Mouse (Mus musculus): ENCODE measurements around the gene Hist1h4j.
A peak's percentile ranks its signal among the peaks of the same experiment; 100 is the strongest.
"Not testable (repeated sequence)": the region's sequence is repeated elsewhere in the genome, so short reads cannot be mapped to it uniquely, and the experiment has no call there.

Gene Hist1h4j

GRCm38 (mm10) chr13:21734906-21735767, at the start of gene Hist1h4j:
TSS of gene Hist1h4j (plus strand) at chr13:21735064.
- peak; percentile 94 for DNase-seq (ENCODE audit: low read depth, low spot score)

- DNase-seq (ENCODE audit: low read depth, low spot score): no peak
These were observed 37.1 kb upstream of the Hist1h4j start, which contains the start of gene Olfr1359 for GRCm38 (mm10) chr13:21697811-21698210. TSS of gene Olfr1359 (plus strand) at chr13:21698111.

GRCm38 (mm10) chr13:21706669-21707068, 28.2 kb upstream of the Hist1h4j start:
- no peak for DNase-seq (ENCODE audit: low read depth, low spot score)

GRCm38 (mm10) chr13:21710031-21710711, 24.7 kb upstream of the Hist1h4j start:
- peak; percentile 90 for DNase-seq (ENCODE audit: low read depth, low spot score)

GRCm38 (mm10) chr13:21710821-21711525, 23.9 kb upstream of the Hist1h4j start:
- DNase-seq (ENCODE audit: low read depth, low spot score): peak; percentile 74

- no peak for DNase-seq (ENCODE audit: low read depth, low spot score)
These were observed 23.2 kb upstream of the Hist1h4j start for GRCm38 (mm10) chr13:21711698-21712097.

- peak; percentile 80 for DNase-seq (ENCODE audit: low read depth, low spot score)
These were observed 20.1 kb upstream of the Hist1h4j start for GRCm38 (mm10) chr13:21714725-21715124.

GRCm38 (mm10) chr13:21715131-21715863, 19.6 kb upstream of the Hist1h4j start:
- DNase-seq (ENCODE audit: low read depth, low spot score): peak; percentile 40

- DNase-seq (ENCODE audit: low read depth, low spot score): peak; percentile 94
These were observed 18.9 kb upstream of the Hist1h4j start, which contains the start of the genes Hist1h2bl and Hist1h2ai for GRCm38 (mm10) chr13:21715864-21716539. TSS of gene Hist1h2bl (minus strand) at chr13:21716143. TSS of gene Hist1h2ai (plus strand) at chr13:21716422.

GRCm38 (mm10) chr13:21716540-21717391, 18.1 kb upstream of the Hist1h4j start:
- peak; percentile 65 for DNase-seq (ENCODE audit: low read depth, low spot score)

- peak; percentile 93 for DNase-seq (ENCODE audit: low read depth, low spot score)
These were observed 17.2 kb upstream of the Hist1h4j start, which contains the start of gene Hist1h3h for GRCm38 (mm10) chr13:21717397-21718357. TSS of gene Hist1h3h (plus strand) at chr13:21717659.

GRCm38 (mm10) chr13:21718381-21719080, 16.3 kb upstream of the Hist1h4j start:
- DNase-seq (ENCODE audit: low read depth, low spot score): no peak

- DNase-seq (ENCODE audit: low read depth, low spot score): not testable (repeated sequence)
These were observed 13.6 kb upstream of the Hist1h4j start for GRCm38 (mm10) chr13:21721107-21721756.

GRCm38 (mm10) chr13:21721757-21722372, 13.0 kb upstream of the Hist1h4j start, which contains the start of gene Hist1h2bm:
TSS of gene Hist1h2bm (plus strand) at chr13:21722044.
- DNase-seq (ENCODE audit: low read depth, low spot score): peak; percentile 94

- peak; percentile 48 for DNase-seq (ENCODE audit: low read depth, low spot score)
These were observed 12.4 kb upstream of the Hist1h4j start for GRCm38 (mm10) chr13:21722373-21722925.
